Mouse (Mus musculus) c-Kit-positive CD71-positive TER-119-negative erythroid progenitor cells, embryonic 14.5 days (primary cell): ENCODE data around the gene AI837181.

Experiments used
- DNase-seq: peaks from one replicate; pipeline ENCODE4 v3.0.0-alpha.2; 2013; ENCODE audit warnings: low read depth

The AI837181 gene

DNA sequence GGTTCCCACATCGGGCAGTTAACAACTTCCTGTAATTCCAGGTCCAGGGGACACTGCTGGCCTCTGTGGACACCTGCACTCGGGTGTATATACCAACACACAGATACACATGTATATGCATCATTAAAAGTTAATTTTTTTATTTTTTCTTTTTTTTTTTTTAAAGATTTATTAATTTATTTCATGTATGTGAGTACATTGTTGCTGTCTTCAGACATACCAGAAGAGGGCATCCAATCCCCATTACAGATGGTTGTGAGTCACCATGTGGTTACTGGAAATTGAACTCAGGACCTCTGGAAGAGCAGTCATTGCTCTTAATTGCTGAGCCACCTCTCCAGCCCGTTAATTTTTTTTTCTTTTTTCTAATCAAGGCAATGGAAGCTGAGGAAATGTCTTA, 47.9 kb downstream of the AI837181 start:
- DNase-seq = no peak

- peak; percentile 54 for DNase-seq
These were observed 48.8 kb downstream of the AI837181 start, which contains the start of gene Efemp2 for GRCm38 (mm10) chr19:5473720-5474119. Gene Efemp2 (plus strand): TSS chr19:5473954.

GRCm38 (mm10) chr19:5474281-5475068, 49.5 kb downstream of the AI837181 start:
- DNase-seq = no peak

DNA sequence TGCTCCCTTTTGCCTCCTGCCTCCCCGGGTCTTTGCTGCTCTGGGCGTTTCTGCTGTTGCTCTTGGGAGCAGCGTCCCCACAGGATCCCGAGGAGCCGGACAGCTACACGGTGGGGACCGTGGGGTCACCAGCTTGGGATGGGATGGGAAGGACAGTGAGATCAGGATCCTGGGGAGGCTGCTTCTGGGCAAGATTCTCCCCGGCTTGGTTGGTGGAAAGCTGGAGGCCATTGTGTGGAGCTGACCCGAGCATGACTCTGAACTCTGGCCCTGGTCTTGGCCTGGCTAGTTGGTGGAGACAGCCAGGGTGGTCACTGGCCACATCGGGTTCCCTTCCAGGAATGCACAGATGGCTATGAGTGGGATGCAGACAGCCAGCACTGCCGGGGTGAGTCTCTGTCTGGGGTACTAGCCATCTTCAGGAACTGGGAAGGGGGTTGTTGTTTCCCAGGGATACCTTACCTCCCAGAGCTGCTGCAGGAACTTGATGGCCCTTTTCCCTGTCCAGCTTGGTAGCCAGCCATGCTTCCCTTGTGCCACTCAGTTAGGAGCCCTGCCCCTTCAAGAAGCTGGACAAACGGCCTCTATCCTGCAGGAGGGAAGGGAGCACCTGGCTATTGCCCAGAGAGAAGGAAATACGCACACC, 50.2 kb downstream of the AI837181 start:
- no peak for DNase-seq
